Mouse (Mus musculus): ENCODE measurements around the gene Rpp30. TPM values are rescaled to one million over a fixed set of nuclear protein-coding genes. Genes with fewer than 3 reads are reported as not detected.

Rpp30 gene
- polyA plus RNA-seq, 1 experiment from 2014 or later, result 22.2 TPM

DNA sequence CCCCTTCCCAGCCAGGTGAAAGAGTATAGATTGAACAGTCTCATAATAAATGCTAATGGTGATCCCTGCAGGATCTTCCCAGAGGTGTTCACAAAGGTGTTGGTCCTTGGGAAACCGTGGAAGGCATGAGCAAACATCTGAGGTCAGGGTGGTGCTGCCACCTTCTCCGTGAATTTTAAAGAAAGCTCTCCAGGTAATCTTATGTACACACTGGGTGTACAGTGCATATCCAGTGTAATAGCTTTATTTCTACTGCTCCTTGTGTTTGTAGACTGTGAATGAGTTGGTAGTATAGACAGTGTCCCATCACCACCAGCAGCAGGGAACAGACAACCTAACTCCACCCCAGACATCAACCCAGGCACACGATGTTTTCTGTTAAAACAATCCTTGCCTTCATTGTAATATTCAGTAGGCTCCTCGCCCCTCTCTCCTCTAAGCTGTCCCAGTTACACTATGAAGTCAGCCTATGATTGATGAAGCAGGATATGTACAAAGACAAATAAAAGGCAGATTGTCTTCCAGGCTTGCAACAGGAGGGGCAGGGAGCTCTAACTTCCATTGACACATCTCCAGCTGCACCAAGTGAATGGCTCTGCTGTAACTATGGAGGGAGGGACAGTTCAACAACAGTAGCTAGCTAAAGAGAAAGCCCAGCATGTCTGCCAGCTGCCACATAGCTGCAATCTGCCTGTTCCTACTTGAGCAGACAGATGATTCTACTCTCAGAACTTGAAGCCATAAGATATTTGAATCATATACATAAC, 66.9 kb downstream of the Rpp30 start:
- Histone ChIP-seq H3K27ac (no peak overlapping the region), H3K36me3 (ENCODE audit: inconsistent target) (no peaks in the 10 kb centered on the region), H3K79me2 (ENCODE audit: inconsistent target) (no peaks in the 10 kb centered on the region), H3K4me3 (ENCODE audit: inconsistent target) (no peak overlapping the region)
- WGBS (ENCODE audit: missing documents), result 87% methylated on average over 4 of the region's 4 CpGs

Other genes starting within 250 kb of the Rpp30 start
- 0.08 to 0.09 TPM in 2 of 3 replicates, not detected in the other for gene Htr7, start 26.2 kb upstream of the Rpp30 start, polyA plus RNA-seq (2018)
- 0.12 to 0.33 TPM in 2 of 3 replicates, not detected in the other for gene Ankrd1, start 36.4 kb downstream of the Rpp30 start, polyA plus RNA-seq (2018)